Comparison of ENCODE assay signal across 7 mouse cellular contexts in genomic region chr13:31557768-31558520, GRCm38 (mm10). TPM values are rescaled to one million over a fixed set of nuclear protein-coding genes. Genes with fewer than 3 reads are reported as not detected.
DNase-seq lines count a peak whose midpoint lies in the region; ATAC-seq and TF ChIP-seq lines count a peak whose summit lies in the region.

No protein-coding gene starts in this region.

- peak; percentile 36 for ATAC-seq in forebrain, embryonic 13.5 days
- ATAC-seq in hindbrain, embryonic 15.5 days (ENCODE audit: low FRiP score, low read depth), result peak; percentile 59
- peak; percentile 55 for ATAC-seq in limb, embryonic 12.5 days (ENCODE audit: insufficient number of reproducible peaks, insufficient read depth, low FRiP score, low TSS enrichment, low read depth)

- H3K27ac ChIP-seq in forebrain, embryonic 13.5 days, result no peak overlapping the region
- 0 out of 2 replicates have a peak overlapping the region, but pooled peaks have one; percentile 36 for H3K27ac ChIP-seq in hindbrain, embryonic 15.5 days (replicated peaks)
- H3K27ac ChIP-seq in limb, embryonic 12.5 days, result no peak overlapping the region
- 0 out of 2 replicates have a peak overlapping the region, but pooled peaks have one; percentile 17 for H3K27ac ChIP-seq in midbrain, embryonic 10.5 days (replicated peaks)

- H3K4me2 ChIP-seq in forebrain, embryonic 13.5 days, result peak overlapping the region; percentile 84
- peak overlapping the region; percentile 96 for H3K4me2 ChIP-seq in hindbrain, embryonic 15.5 days
- peak overlapping the region; percentile 100 for H3K4me2 ChIP-seq in limb, embryonic 12.5 days

- under 1% methylated on average over 73 of the region's 73 CpGs for WGBS in forebrain, embryonic 13.5 days
- under 1% methylated on average over 65 of the region's 73 CpGs for WGBS in hindbrain, embryonic 15.5 days
- under 1% methylated on average over 73 of the region's 73 CpGs for WGBS in limb, embryonic 12.5 days
- under 1% methylated on average over 73 of the region's 73 CpGs for WGBS in midbrain, embryonic 10.5 days

- no peaks in the 10 kb centered on the region for H3K9me3 ChIP-seq in E14TG2a.4 (ENCODE audit: low read length)
- H3K9me3 ChIP-seq in forebrain, embryonic 13.5 days (replicated peaks), result no peaks in the 10 kb centered on the region
- no peaks in the 10 kb centered on the region for H3K9me3 ChIP-seq in hindbrain, embryonic 15.5 days
- no peaks in the 10 kb centered on the region for H3K9me3 ChIP-seq in limb, embryonic 12.5 days
- no peaks in the 10 kb centered on the region for H3K9me3 ChIP-seq in midbrain, embryonic 10.5 days (replicated peaks)

- no peak for TF ChIP-seq CTCF in E14TG2a.4 (conservative IDR thresholded peaks at IDR 0.05; ENCODE audit: low read length)

- peaks cover 91% of the 10 kb centered on the region for H3K27me3 ChIP-seq in E14TG2a.4 (ENCODE audit: insufficient read depth, low read length)
- peaks cover 90% of the 10 kb centered on the region for H3K27me3 ChIP-seq in forebrain, embryonic 13.5 days
- peaks cover 86% of the 10 kb centered on the region for H3K27me3 ChIP-seq in hindbrain, embryonic 15.5 days
- peaks cover 92% of the 10 kb centered on the region for H3K27me3 ChIP-seq in limb, embryonic 12.5 days
- peaks cover 95% of the 10 kb centered on the region for H3K27me3 ChIP-seq in midbrain, embryonic 10.5 days (ENCODE audit: low read depth, poor library complexity, severe bottlenecking)
- H3K27me3 ChIP-seq in splenic B cell, adult 2 months (ENCODE audit: control insufficient read depth, insufficient read depth, low read length, poor library complexity, severe bottlenecking), result no peaks in the 10 kb centered on the region; the same call in 1 of the 2 replicates

- peaks cover 18% of the 10 kb centered on the region for H3K4me1 ChIP-seq in E14TG2a.4 (replicated peaks; ENCODE audit: low read depth, low read length)
- peaks cover 28% of the 10 kb centered on the region for H3K4me1 ChIP-seq in forebrain, embryonic 13.5 days
- peaks cover 30% of the 10 kb centered on the region for H3K4me1 ChIP-seq in hindbrain, embryonic 15.5 days (replicated peaks)
- H3K4me1 ChIP-seq in limb, embryonic 12.5 days (replicated peaks), result peaks cover 35% of the 10 kb centered on the region
- H3K4me1 ChIP-seq in midbrain, embryonic 10.5 days, result peaks cover 35% of the 10 kb centered on the region

- H3K4me3 ChIP-seq in E14TG2a.4 (replicated peaks; ENCODE audit: low read length), result peak overlapping the region; percentile 82
- H3K4me3 ChIP-seq in forebrain, embryonic 13.5 days, result peak overlapping the region; percentile 52
- H3K4me3 ChIP-seq in hindbrain, embryonic 15.5 days, result peak overlapping the region; percentile 47
- peak overlapping the region; percentile 69 for H3K4me3 ChIP-seq in limb, embryonic 12.5 days (replicated peaks)
- H3K4me3 ChIP-seq in midbrain, embryonic 10.5 days, result peak overlapping the region; percentile 72

- H3K9ac ChIP-seq in forebrain, embryonic 13.5 days, result peak overlapping the region; percentile 60
- H3K9ac ChIP-seq in hindbrain, embryonic 15.5 days, result peak overlapping the region; percentile 42
- peak overlapping the region; percentile 51 for H3K9ac ChIP-seq in limb, embryonic 12.5 days (replicated peaks)

- no peaks in the 10 kb centered on the region for H3K36me3 ChIP-seq in E14TG2a.4 (ENCODE audit: insufficient read depth, low read length)
- H3K36me3 ChIP-seq in forebrain, embryonic 13.5 days (ENCODE audit: poor library complexity, severe bottlenecking), result no peaks in the 10 kb centered on the region
- no peaks in the 10 kb centered on the region for H3K36me3 ChIP-seq in hindbrain, embryonic 15.5 days
- no peaks in the 10 kb centered on the region for H3K36me3 ChIP-seq in limb, embryonic 12.5 days
- H3K36me3 ChIP-seq in midbrain, embryonic 10.5 days, result no peaks in the 10 kb centered on the region
- no peaks in the 10 kb centered on the region for H3K36me3 ChIP-seq in splenic B cell, adult 2 months (ENCODE audit: control insufficient read depth, insufficient read depth, low read length, poor library complexity, severe bottlenecking)

- peak; percentile 73 for DNase-seq in adrenal gland, postnatal 10 days
- DNase-seq in midbrain, embryonic 10.5 days (ENCODE audit: low spot score), result peak; percentile 56
- DNase-seq in splenic B cell, adult 2 months (ENCODE audit: low read depth, low spot score), result peak; percentile 2

RNA-seq across cellular contexts. Expression of gene A530084C06Rik, which starts 1.2 kb away (rescaled TPM):
- under 1 TPM; 0.09 TPM for total RNA-seq in adrenal gland, postnatal 10 days (2021)
- polyA plus RNA-seq in forebrain, embryonic 13.5 days (2015; fragmentation: Nextera tagmentation; extraction: Ambion mirVana), result not detected in 2 replicates
- not detected in 2 replicates for polyA plus RNA-seq in hindbrain, embryonic 15.5 days (2015; fragmentation: Nextera tagmentation; extraction: Ambion mirVana)
- polyA plus RNA-seq in limb, embryonic 12.5 days (2016; fragmentation: Nextera tagmentation; extraction: Ambion mirVana), result 0.10 TPM in 1 of 2 replicates, not detected in the other
- polyA plus RNA-seq in midbrain, embryonic 10.5 days (2016; fragmentation: Nextera tagmentation; extraction: Ambion mirVana), result not detected in 2 replicates

RNA-seq across cellular contexts. Expression of gene Foxq1, which starts 2.0 kb away (rescaled TPM):
- total RNA-seq in adrenal gland, postnatal 10 days (2021), result 1 to 10 TPM; 1.7 to 2.7 TPM
- polyA plus RNA-seq in forebrain, embryonic 13.5 days (2015; fragmentation: Nextera tagmentation; extraction: Ambion mirVana), result 1.2 and 1.5 TPM in 2 replicates
- polyA plus RNA-seq in hindbrain, embryonic 15.5 days (2015; fragmentation: Nextera tagmentation; extraction: Ambion mirVana), result 2.0 and 2.4 TPM in 2 replicates
- 0.17 and 0.18 TPM in 2 replicates for polyA plus RNA-seq in limb, embryonic 12.5 days (2016; fragmentation: Nextera tagmentation; extraction: Ambion mirVana)
- polyA plus RNA-seq in midbrain, embryonic 10.5 days (2016; fragmentation: Nextera tagmentation; extraction: Ambion mirVana), result 0.70 and 1.5 TPM in 2 replicates

Comparison
In these comparisons a context has a peak if more than half of its experiments do, and no peak if none do; other contexts are left out.
1. DNase-seq: peak in every context shown above with its lines; median percentile 73 in adrenal gland, postnatal 10 days; 56 in midbrain, embryonic 10.5 days; 2 in splenic B cell, adult 2 months.
2. H3K27ac ChIP-seq: peak in hindbrain, embryonic 15.5 days (single experiment) and midbrain, embryonic 10.5 days (single experiment); none in forebrain, embryonic 13.5 days (single experiment) and limb, embryonic 12.5 days (single experiment).
3. Peak in every context shown above with its lines, with median percentiles within 50 percentile points of each other: H3K4me3 ChIP-seq, ATAC-seq, H3K4me2 ChIP-seq and H3K9ac ChIP-seq.